Mouse (Mus musculus) spleen, postnatal 0 days (tissue): ENCODE data around the gene Sez6l. TPM values are rescaled to one million over a fixed set of nuclear protein-coding genes. Genes with fewer than 3 reads are reported as not detected.

Experiments used
- polyA plus RNA-seq: library from polyadenylated mRNA; unstranded; fragments of >200 nt; fragmentation: Nextera tagmentation; extraction: Ambion mirVana; gene quantifications from 2 replicates; pipeline ENCODE4 v1.2.1, GENCODE M21; 2015

Sez6l gene
- polyA plus RNA-seq, result 0.12 and 0.16 TPM in 2 replicates

DNA sequence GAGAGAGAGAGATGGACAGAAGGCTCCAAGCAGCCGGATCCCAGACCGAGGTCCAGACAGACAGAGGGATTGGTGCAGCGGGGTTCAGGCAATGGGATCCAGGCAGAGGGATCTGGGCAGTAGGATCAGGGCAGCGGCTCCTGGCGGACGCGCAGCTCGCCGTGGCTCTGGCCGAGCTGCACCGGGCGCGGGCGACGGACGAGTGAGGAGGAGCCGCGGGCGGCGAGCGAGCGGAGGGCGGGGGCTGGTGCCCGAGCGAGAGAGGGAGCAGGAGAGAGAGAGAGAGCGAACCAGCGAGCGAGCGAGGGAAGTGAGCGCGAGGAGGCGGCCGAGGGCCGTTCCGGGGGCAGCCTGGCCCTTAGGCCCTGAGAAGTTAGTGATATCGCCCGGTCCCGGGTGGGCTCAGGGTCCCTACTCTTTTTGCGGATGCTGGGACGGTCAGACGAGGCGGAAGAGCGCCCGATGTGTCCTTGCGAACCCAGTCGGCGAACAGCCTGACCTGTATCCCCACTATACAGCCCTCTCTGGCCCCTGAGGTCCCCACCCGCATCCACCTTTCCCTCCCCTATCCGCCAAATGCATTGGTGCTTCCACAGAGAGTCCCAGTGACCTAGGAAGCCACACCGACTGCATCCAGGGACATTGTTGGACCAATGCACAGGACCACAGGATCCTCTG lies at the start of gene Sez6l:
Gene Sez6l (minus strand): TSS at position 193 of the 678 bp plus-strand sequence.

DNA sequence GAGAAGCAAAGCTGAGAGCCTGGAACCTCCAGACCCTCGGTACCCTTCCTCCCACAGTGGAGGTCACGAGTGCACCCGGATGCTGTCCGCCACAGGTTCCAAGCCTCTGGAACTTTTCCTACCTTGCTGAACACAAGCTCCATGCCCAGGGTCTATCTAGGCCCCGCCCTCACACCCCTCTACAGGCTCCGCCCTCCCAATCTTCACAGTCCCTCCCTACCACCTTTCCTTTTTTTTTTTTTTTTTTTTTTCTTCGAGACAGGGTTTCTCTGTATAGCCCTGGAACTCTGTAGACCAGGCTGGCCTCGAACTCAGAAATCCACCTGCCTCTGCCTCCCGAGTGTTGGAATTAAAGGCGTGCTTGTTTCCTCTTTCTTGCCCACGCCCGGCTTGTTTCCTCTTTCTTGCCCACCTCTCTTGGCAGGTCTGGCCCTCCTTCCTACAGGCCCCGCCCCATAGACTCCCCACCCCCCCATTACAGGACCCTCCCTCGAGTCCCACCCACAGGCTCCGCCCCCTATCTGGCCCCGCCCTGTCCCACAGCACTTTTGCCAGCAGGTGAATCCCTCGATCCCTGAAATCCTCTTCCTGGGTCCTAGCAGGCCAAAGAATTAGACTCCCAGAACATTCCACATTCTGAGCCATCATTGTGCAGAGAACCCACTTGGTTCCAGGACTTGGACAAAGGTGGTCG lies 128.1 kb downstream of the Sez6l start, which contains the start of gene Gm6588:
Gene Gm6588 (plus strand): TSS at position 680 of the 694 bp plus-strand sequence.

DNA sequence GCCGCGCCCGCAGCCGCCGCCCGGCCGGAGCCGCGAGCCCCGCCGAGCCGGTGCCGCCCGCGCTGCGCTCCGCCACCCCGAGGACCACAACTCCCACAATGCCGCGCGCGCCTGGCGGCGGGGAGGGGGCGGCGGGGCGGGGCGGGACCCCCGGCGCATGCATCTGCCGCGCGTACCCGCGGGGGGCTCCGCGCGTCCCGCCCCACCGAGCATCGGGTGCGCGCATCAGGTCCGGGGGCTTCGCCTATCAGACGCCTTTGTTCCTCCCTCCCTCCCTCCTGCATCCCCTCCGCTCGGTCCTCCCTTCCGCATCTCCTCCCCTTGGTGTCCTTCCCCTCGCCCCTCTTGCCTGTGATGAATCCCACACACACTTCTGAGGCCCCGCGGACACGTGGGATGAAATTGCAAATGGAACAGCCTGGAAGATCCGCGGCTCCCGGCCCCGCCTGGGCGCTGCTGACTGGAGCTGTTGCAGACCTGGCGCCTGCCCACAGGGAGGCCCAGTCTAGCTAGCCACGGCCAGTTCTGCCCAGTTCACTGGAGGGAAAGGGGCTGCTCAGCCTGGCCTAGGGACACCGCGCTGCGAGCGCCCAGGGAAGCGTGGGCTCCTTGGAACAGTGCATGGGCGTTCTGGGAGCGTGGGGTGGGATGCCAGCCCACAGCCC lies 182.1 kb downstream of the Sez6l start, which contains the start of gene Asphd2:
Gene Asphd2 (minus strand): TSS at position 88 of the 665 bp plus-strand sequence.

Other genes with a start within 250 kb of the Sez6l start
- gene Srrd, start 234.1 kb downstream of the Sez6l start, polyA plus RNA-seq, result 16.9 and 20.9 TPM in 2 replicates
- gene Hps4, start 234.1 kb downstream of the Sez6l start, polyA plus RNA-seq, result 11.9 and 16.7 TPM in 2 replicates
- gene Gm6583, start 221.2 kb downstream of the Sez6l start, polyA plus RNA-seq, result 0.18 and 0.20 TPM in 2 replicates
- gene Asphd2, start 182.3 kb downstream of the Sez6l start, polyA plus RNA-seq, result 0.17 and 0.29 TPM in 2 replicates
- gene Gm6588, start 127.8 kb downstream of the Sez6l start, polyA plus RNA-seq, result not detected in 2 replicates